Mouse (Mus musculus): ENCODE measurements around the gene Ppib. TPM values are rescaled to one million over a fixed set of nuclear protein-coding genes. Genes with fewer than 3 reads are reported as not detected.
A peak's percentile ranks its signal among the peaks of the same experiment; 100 is the strongest.

Ppib gene
- total and polyA plus RNA-seq, 3 experiments, result 89.9 to 114 (median 113) TPM

DNA sequence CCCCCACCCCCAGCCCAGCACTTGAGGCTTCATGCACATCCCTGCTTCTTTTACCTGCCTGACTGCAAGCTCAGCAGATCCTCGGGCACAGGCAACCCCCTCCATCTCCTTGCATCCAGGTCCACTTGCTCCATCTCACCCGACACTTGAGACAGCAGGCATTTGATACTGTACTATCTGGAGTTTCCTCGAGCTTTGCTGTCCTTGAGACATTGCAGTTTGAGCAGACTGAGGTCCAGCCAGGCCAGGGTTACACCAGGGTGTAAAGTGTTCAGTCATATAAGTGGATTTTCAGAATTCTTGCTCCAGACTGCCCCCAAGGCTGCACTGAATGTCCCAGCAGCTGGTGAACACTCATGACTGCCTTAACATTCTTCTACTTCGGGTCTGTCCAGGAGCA, 17.7 kb upstream of the Ppib start:
- DNase-seq, result no peak
- WGBS, result 85% methylated on average over 4 of the region's 4 CpGs
- Histone ChIP-seq H3K4me1 (ENCODE audit: control insufficient read depth, insufficient read depth, low read length) (no peaks in the 10 kb centered on the region), H3K9ac (ENCODE audit: low read depth, low read length) (no peak overlapping the region), H3K27ac (no peak overlapping the region), H3K36me3 (ENCODE audit: control insufficient read depth, insufficient read depth, low read length) (no peaks in the 10 kb centered on the region), H3K27me3 (ENCODE audit: control insufficient read depth, insufficient read depth, low read length) (no peaks in the 10 kb centered on the region), H3K79me2 (replicated peaks; ENCODE audit: control insufficient read depth, insufficient read depth, low read length) (no peaks in the 10 kb centered on the region), H3K4me3 (no peak overlapping the region)
- intact Hi-C loops (cut with DNase I), result no loop called here
- TF ChIP-seq CTCF (IDR thresholded peaks at IDR 0.05), result no peak
- no peak for TF ChIP-seq POLR2A (IDR thresholded peaks at IDR 0.05; ENCODE audit: insufficient read depth, low read depth, low read length)
- TF ChIP-seq EP300 (IDR thresholded peaks at IDR 0.05; ENCODE audit: insufficient read depth, low read depth, low read length), result no peak

DNA sequence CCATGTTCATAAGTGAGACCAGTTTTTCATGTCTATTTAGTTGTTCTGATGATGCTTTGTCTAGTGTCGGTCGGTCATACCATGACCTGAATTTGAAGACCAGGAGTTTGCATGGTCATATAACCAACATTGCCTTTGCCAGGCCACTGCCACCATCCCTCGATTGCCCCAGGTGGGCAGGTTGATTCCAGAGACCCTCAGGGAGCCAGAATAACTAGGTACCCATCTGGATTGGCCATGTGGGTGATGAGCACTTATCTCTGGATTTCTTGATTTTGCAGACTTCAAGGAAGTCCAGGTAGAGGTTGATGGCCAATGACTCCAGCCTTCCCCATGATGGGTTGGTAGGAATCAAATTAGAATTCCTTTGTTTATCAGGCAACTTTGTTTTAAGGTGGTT, 16.8 kb upstream of the Ppib start:
- H3K9ac ChIP-seq (ENCODE audit: low read depth, low read length), result no peak overlapping the region
- H3K27me3 ChIP-seq (ENCODE audit: control insufficient read depth, insufficient read depth, low read length), result no peaks in the 10 kb centered on the region
- H3K27ac ChIP-seq, result no peak overlapping the region
- no peaks in the 10 kb centered on the region for H3K79me2 ChIP-seq (replicated peaks; ENCODE audit: control insufficient read depth, insufficient read depth, low read length)
- WGBS, result 98% methylated on average over 3 of the region's 3 CpGs
- no peak overlapping the region for H3K4me3 ChIP-seq
- TF ChIP-seq CTCF (IDR thresholded peaks at IDR 0.05) (no peak), EP300 (IDR thresholded peaks at IDR 0.05; ENCODE audit: insufficient read depth, low read depth, low read length) (no peak)
- intact Hi-C loops (cut with DNase I), result no loop called here
- no peaks in the 10 kb centered on the region for H3K36me3 ChIP-seq (ENCODE audit: control insufficient read depth, insufficient read depth, low read length)
- H3K4me1 ChIP-seq (ENCODE audit: control insufficient read depth, insufficient read depth, low read length), result no peaks in the 10 kb centered on the region
- no peak for DNase-seq

DNA sequence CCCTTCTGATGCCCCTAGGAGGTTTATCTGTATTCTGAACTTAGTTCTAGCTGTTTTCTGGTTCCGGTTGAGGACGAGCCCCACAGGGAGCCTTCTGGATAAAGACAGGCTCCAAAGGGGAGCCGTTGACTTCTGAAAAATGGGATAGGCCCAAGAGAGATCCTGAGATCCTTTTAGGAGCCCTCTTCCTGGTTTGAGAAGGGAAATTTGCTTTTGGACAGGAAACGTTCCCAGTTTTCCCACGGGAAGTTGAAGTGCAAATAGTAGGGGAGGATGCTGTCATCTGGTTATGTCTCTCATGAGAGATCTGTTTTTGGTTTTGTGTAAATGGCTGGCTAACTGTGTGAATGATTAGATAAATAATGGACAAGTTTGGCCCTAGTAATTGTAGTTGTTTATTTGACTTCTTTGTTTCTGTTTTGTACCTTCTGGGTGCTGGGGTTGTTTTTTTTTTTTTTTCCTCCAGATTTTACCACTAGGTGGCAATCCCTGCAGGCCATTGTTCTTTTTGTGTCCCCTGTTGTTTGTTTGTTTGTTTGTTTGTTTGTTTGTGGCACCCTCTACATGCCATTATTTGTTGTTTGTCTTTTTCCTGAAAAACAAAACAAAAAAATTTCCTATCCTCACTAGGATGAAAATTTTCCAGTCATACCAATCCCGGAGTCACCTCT, 10.0 kb upstream of the Ppib start:
- intact Hi-C loops (cut with DNase I), result loop anchor here (5.0 kb wide), 1 partner anchor 37 kb away; no protein-coding TSS in a partner anchor
- TF ChIP-seq POLR2A (IDR thresholded peaks at IDR 0.05; ENCODE audit: insufficient read depth, low read depth, low read length), result no peak
- TF ChIP-seq EP300 (IDR thresholded peaks at IDR 0.05; ENCODE audit: insufficient read depth, low read depth, low read length), result no peak
- peak; percentile 55 for TF ChIP-seq CTCF (IDR thresholded peaks at IDR 0.05)
- H3K36me3 ChIP-seq (ENCODE audit: control insufficient read depth, insufficient read depth, low read length), result no peaks in the 10 kb centered on the region
- no peak overlapping the region for H3K9ac ChIP-seq (ENCODE audit: low read depth, low read length)
- no peak for DNase-seq
- no peaks in the 10 kb centered on the region for H3K27me3 ChIP-seq (ENCODE audit: control insufficient read depth, insufficient read depth, low read length)
- WGBS, result 51% methylated on average over 6 of the region's 6 CpGs
- H3K27ac ChIP-seq, result peak overlapping the region; percentile 26
- H3K4me1 ChIP-seq (ENCODE audit: control insufficient read depth, insufficient read depth, low read length), result no peaks in the 10 kb centered on the region
- H3K4me3 ChIP-seq, result no peak overlapping the region
- no peaks in the 10 kb centered on the region for H3K79me2 ChIP-seq (replicated peaks; ENCODE audit: control insufficient read depth, insufficient read depth, low read length)

DNA sequence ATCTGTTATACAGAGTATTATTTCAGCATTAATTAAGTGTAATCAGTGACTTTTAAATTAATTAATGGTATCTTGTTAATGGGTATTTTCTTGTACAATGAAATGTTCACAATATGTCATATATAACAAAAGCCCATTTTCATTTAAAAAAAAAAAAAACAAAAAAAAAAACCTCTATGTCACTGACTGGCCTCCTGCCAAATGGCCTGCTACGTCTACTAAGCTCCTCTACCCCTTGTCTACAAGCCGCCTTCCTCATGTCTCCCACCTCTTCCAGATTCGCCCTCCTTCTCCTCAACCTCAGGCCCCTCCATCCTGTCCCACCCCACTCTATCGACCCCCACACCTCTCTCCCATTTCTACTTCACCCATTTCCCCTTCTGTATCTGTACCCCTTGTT, 8.5 kb upstream of the Ppib start:
- 67% methylated on average over 4 of the region's 4 CpGs for WGBS
- no peak overlapping the region for H3K4me3 ChIP-seq
- H3K4me1 ChIP-seq (ENCODE audit: control insufficient read depth, insufficient read depth, low read length), result no peaks in the 10 kb centered on the region
- H3K9ac ChIP-seq (ENCODE audit: low read depth, low read length), result no peak overlapping the region
- DNase-seq, result no peak
- no peaks in the 10 kb centered on the region for H3K79me2 ChIP-seq (replicated peaks; ENCODE audit: control insufficient read depth, insufficient read depth, low read length)
- H3K27ac ChIP-seq, result no peak overlapping the region
- H3K27me3 ChIP-seq (ENCODE audit: control insufficient read depth, insufficient read depth, low read length), result no peaks in the 10 kb centered on the region
- TF ChIP-seq CTCF (IDR thresholded peaks at IDR 0.05), result no peak
- H3K36me3 ChIP-seq (ENCODE audit: control insufficient read depth, insufficient read depth, low read length), result no peaks in the 10 kb centered on the region
- intact Hi-C loops (cut with DNase I), result loop anchor here (5.0 kb wide), 1 partner anchor 36 kb away; no protein-coding TSS in a partner anchor

DNA sequence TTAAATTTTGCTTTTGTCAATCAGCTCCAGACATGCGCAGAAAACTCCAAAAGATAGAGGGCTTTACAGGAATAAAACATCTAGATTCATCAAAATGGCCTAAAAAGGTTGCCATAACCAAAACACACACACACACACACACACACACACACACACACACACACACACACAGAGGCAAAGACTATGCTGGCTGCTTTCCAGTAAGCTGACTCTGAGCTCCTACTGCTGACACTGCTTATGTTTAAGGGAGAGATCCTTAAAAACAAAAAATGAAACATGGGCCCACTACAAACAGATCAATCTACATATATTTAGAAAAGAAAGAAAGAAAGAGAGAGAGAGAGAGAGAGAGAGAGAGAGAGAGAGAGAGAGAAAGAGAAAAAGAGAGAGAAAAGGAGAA, 7.3 kb upstream of the Ppib start:
- Histone ChIP-seq H3K27me3 (ENCODE audit: control insufficient read depth, insufficient read depth, low read length) (no peaks in the 10 kb centered on the region), H3K36me3 (ENCODE audit: control insufficient read depth, insufficient read depth, low read length) (no peaks in the 10 kb centered on the region), H3K4me1 (ENCODE audit: control insufficient read depth, insufficient read depth, low read length) (no peaks in the 10 kb centered on the region), H3K9ac (ENCODE audit: low read depth, low read length) (no peak overlapping the region), H3K27ac (no peak overlapping the region), H3K79me2 (replicated peaks; ENCODE audit: control insufficient read depth, insufficient read depth, low read length) (no peaks in the 10 kb centered on the region), H3K4me3 (no peak overlapping the region)
- intact Hi-C loops (cut with DNase I), result loop anchor here (5.0 kb wide), 1 partner anchor 35 kb away; no protein-coding TSS in a partner anchor
- 97% methylated on average over 1 of the region's 1 CpGs for WGBS
- DNase-seq, result no peak
- no peak for TF ChIP-seq EP300 (IDR thresholded peaks at IDR 0.05; ENCODE audit: insufficient read depth, low read depth, low read length)
- no peak for TF ChIP-seq CTCF (IDR thresholded peaks at IDR 0.05)
- TF ChIP-seq POLR2A (IDR thresholded peaks at IDR 0.05; ENCODE audit: insufficient read depth, low read depth, low read length), result no peak

DNA sequence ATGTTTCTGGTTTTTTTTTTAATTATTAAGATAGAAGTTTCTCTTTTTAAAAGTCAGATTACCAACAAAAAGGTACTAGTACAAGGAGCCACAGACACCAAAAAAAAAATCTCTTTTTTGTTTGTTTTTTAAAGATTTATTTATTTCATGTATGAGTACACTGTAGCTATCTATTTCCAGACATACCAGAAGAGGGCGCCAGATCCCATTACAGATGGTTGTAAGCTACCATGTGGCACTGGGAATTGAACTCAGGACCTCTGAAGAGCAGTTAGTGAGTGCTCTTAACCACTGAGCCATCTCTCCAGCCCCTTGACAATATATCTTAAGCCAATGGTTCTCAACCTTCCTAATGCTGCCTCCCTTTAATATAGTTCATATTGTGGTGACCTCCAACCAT, 6.4 kb upstream of the Ppib start:
- WGBS, result 41% methylated on average over 1 of the region's 1 CpGs
- H3K27me3 ChIP-seq (ENCODE audit: control insufficient read depth, insufficient read depth, low read length), result no peaks in the 10 kb centered on the region
- no peak overlapping the region for H3K9ac ChIP-seq (ENCODE audit: low read depth, low read length)
- H3K27ac ChIP-seq, result no peak overlapping the region
- intact Hi-C loops (cut with DNase I), result loop anchor here (5.0 kb wide), 1 partner anchor 34 kb away; no protein-coding TSS in a partner anchor
- TF ChIP-seq CTCF (IDR thresholded peaks at IDR 0.05) (no peak), EP300 (IDR thresholded peaks at IDR 0.05; ENCODE audit: insufficient read depth, low read depth, low read length) (no peak), POLR2A (IDR thresholded peaks at IDR 0.05; ENCODE audit: insufficient read depth, low read depth, low read length) (no peak)
- DNase-seq, result no peak
- H3K36me3 ChIP-seq (ENCODE audit: control insufficient read depth, insufficient read depth, low read length), result no peaks in the 10 kb centered on the region
- H3K4me3 ChIP-seq, result no peak overlapping the region
- H3K79me2 ChIP-seq (replicated peaks; ENCODE audit: control insufficient read depth, insufficient read depth, low read length), result no peaks in the 10 kb centered on the region
- no peaks in the 10 kb centered on the region for H3K4me1 ChIP-seq (ENCODE audit: control insufficient read depth, insufficient read depth, low read length)
